Mouse (Mus musculus) small intestine, adult 2 months (tissue): ENCODE results near the gene Olfr532.

Source experiments
- CTCF ChIP-seq: fragments of 200-500 bp; IDR thresholded peaks from 2 replicates; pipeline ENCODE4 v1.5.1; 2012; ENCODE audit warnings: low read depth, mild to moderate bottlenecking, control low read depth, inconsistent platforms, low read length, moderate library complexity, mixed read lengths; ENCODE audit not compliant: insufficient replicate concordance, insufficient read length; ENCODE audit errors: extremely low read depth
- POLR2A ChIP-seq: fragments of 200-500 bp; IDR thresholded peaks from 2 replicates; pipeline ENCODE4 v1.6.1; 2012; ENCODE audit warnings: low read depth, mild to moderate bottlenecking, control low read depth, inconsistent platforms, low read length, moderate library complexity

DNA sequence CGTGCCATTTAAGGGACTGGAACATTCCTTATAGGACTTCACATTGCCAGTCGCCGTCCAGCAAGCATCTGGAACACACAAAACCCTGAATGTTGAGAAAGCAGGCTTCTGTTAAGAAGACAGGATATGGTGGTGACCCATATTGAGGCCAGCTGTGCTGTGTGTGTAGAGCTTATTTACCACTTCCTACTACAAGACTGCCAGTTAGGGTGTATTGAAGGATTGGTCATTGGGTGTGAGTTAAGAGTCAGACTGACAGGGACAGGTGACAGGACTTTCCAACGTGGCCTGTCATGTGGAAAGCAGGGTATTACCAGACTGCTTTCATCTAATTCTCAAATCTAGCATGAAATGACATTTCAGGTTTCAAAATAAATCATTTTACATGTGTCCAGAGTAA, 47.1 kb downstream of the Olfr532 start:
- TF ChIP-seq POLR2A (no peak), CTCF (no peak)
